Mouse (Mus musculus) layer of hippocampus, adult 9-10 months (tissue): ENCODE results near the gene Tada1.

ENCODE experiments used
- DNase-seq: peaks from one replicate; pipeline ENCODE4 v3.0.0; 2022; ENCODE audit warnings: low spot score

Tada1 gene

GRCm38 (mm10) chr1:166384614-166385013 is 5.7 kb downstream of the Tada1 start:
- DNase-seq, result no peak

GRCm38 (mm10) chr1:166385431-166385830 is 6.5 kb downstream of the Tada1 start:
- no peak for DNase-seq

- no peak for DNase-seq
These were observed 9.6 kb downstream of the Tada1 start for GRCm38 (mm10) chr1:166388511-166388910.

- DNase-seq, result no peak
These were observed 10.7 kb downstream of the Tada1 start for GRCm38 (mm10) chr1:166389406-166390125.

GRCm38 (mm10) chr1:166391671-166392070 is 12.8 kb downstream of the Tada1 start:
- DNase-seq, result no peak

- no peak for DNase-seq
These were observed 15.9 kb downstream of the Tada1 start for GRCm38 (mm10) chr1:166394770-166395169.

- no peak for DNase-seq
These were observed 16.8 kb downstream of the Tada1 start for GRCm38 (mm10) chr1:166395661-166396060.

GRCm38 (mm10) chr1:166396381-166396780 is 17.5 kb downstream of the Tada1 start:
- no peak for DNase-seq

GRCm38 (mm10) chr1:166401455-166401854 is 22.6 kb downstream of the Tada1 start:
- DNase-seq, result no peak

GRCm38 (mm10) chr1:166402003-166402402 is 23.1 kb downstream of the Tada1 start:
- DNase-seq, result no peak

- DNase-seq, result no peak
These were observed 24.9 kb downstream of the Tada1 start for GRCm38 (mm10) chr1:166403846-166404245.

GRCm38 (mm10) chr1:166409177-166409700 is 30.3 kb downstream of the Tada1 start:
- DNase-seq, result no peak

- no peak for DNase-seq
These were observed 30.9 kb downstream of the Tada1 start, which contains the start of gene Pogk for GRCm38 (mm10) chr1:166409701-166410220. Gene Pogk, minus strand, starts transcription at chr1:166409863.

- DNase-seq, result no peak
These were observed 32.6 kb downstream of the Tada1 start for GRCm38 (mm10) chr1:166411541-166411940.

- no peak for DNase-seq
These were observed 33.4 kb downstream of the Tada1 start for GRCm38 (mm10) chr1:166412266-166412665.

- peak; percentile 65 for DNase-seq
These were observed 50.2 kb downstream of the Tada1 start for GRCm38 (mm10) chr1:166429053-166429452.

GRCm38 (mm10) chr1:166429809-166430431 is 51.0 kb downstream of the Tada1 start:
- DNase-seq, result no peak

- no peak for DNase-seq
These were observed 60.5 kb downstream of the Tada1 start for GRCm38 (mm10) chr1:166439426-166439825.

- no peak for DNase-seq
These were observed 63.1 kb downstream of the Tada1 start for GRCm38 (mm10) chr1:166441992-166442391.
